Mouse (Mus musculus) lung, postnatal 0 days (tissue): Measurements from ENCODE around the gene Clip4.

ENCODE experiments used
- CTCF ChIP-seq: IDR thresholded peaks from 2 replicates; pipeline ENCODE4 v1.5.1; 2016; ENCODE audit warnings: antibody characterized with exemption, mild to moderate bottlenecking
- EP300 ChIP-seq: IDR thresholded peaks from 2 replicates; pipeline ENCODE4 v1.6.1; 2016; ENCODE audit warnings: antibody characterized with exemption, mild to moderate bottlenecking, control low read depth

- no peak for TF ChIP-seq EP300
- TF ChIP-seq CTCF = no peak
These were observed 113.1 kb downstream of the Clip4 start for GRCm38 (mm10) chr17:71881369-71881768.
